Mouse (Mus musculus) layer of hippocampus, postnatal 25 days (tissue): ENCODE data around the gene Atp2b2. TPM values are rescaled to one million over a fixed set of nuclear protein-coding genes. Genes with fewer than 3 reads are reported as not detected.

Source experiments
- DNase-seq, 2 experiments: peaks; one replicate each; pipeline ENCODE4 v3.0.0; 2022; ENCODE audit warnings: mixed read lengths in 2 of 2, low spot score in 1 of 2; ENCODE audit errors: extremely low spot score in 1 of 2
- total RNA-seq, 2 experiments: library from RNA; stranded (reverse); gene quantifications; 2 replicates each; pipeline ENCODE4 v1.2.3; 2021

Atp2b2 gene
- total RNA-seq, 2 experiments from 2014 or later: 313 to 346 TPM

GRCm38 (mm10) chr6:114022104-114022503, 20.3 kb downstream of the Atp2b2 start:
- no peak for DNase-seq

- no peak for DNase-seq
These were observed 28.6 kb downstream of the Atp2b2 start for GRCm38 (mm10) chr6:114013801-114014200.

- no peak for DNase-seq
These were observed 29.6 kb downstream of the Atp2b2 start for GRCm38 (mm10) chr6:114012834-114013233.

- DNase-seq: no peak
These were observed 30.4 kb downstream of the Atp2b2 start for GRCm38 (mm10) chr6:114011976-114012375.

- DNase-seq: no peak
These were observed 38.6 kb downstream of the Atp2b2 start for GRCm38 (mm10) chr6:114003796-114004195.

- no peak for DNase-seq
These were observed 41.5 kb downstream of the Atp2b2 start for GRCm38 (mm10) chr6:114000928-114001327.

- DNase-seq: no peak
These were observed 42.1 kb downstream of the Atp2b2 start for GRCm38 (mm10) chr6:114000304-114000703.

GRCm38 (mm10) chr6:113998413-113998812, 44.0 kb downstream of the Atp2b2 start:
- DNase-seq: no peak

- DNase-seq: no peak
These were observed 48.2 kb downstream of the Atp2b2 start for GRCm38 (mm10) chr6:113994176-113994575.

GRCm38 (mm10) chr6:113992101-113992500, 50.3 kb downstream of the Atp2b2 start:
- DNase-seq: no peak

- DNase-seq: peak; percentile 59 to 61
These were observed 50.9 kb downstream of the Atp2b2 start for GRCm38 (mm10) chr6:113991482-113991881.

- no peak for DNase-seq
These were observed 52.4 kb downstream of the Atp2b2 start for GRCm38 (mm10) chr6:113990044-113990443.

- DNase-seq: no peak
These were observed 53.9 kb downstream of the Atp2b2 start for GRCm38 (mm10) chr6:113988521-113988920.

GRCm38 (mm10) chr6:113986671-113987070, 55.7 kb downstream of the Atp2b2 start:
- peak in 1 of 2 experiments; percentile 36 for DNase-seq

GRCm38 (mm10) chr6:113978673-113979072, 63.7 kb downstream of the Atp2b2 start:
- DNase-seq: no peak

- DNase-seq: no peak
These were observed 64.2 kb downstream of the Atp2b2 start for GRCm38 (mm10) chr6:113978091-113978650.

GRCm38 (mm10) chr6:113970900-113971299, 71.5 kb downstream of the Atp2b2 start:
- no peak for DNase-seq

- no peak for DNase-seq
These were observed 71.9 kb downstream of the Atp2b2 start for GRCm38 (mm10) chr6:113970464-113970863.

- DNase-seq: no peak
These were observed 72.7 kb downstream of the Atp2b2 start for GRCm38 (mm10) chr6:113969751-113970150.

GRCm38 (mm10) chr6:113962811-113963210, 79.6 kb downstream of the Atp2b2 start:
- no peak for DNase-seq

- no peak for DNase-seq
These were observed 80.8 kb downstream of the Atp2b2 start for GRCm38 (mm10) chr6:113961658-113962057.

GRCm38 (mm10) chr6:113959336-113959735, 83.1 kb downstream of the Atp2b2 start:
- no peak for DNase-seq

- no peak for DNase-seq
These were observed 83.7 kb downstream of the Atp2b2 start for GRCm38 (mm10) chr6:113958714-113959113.
